Mouse (Mus musculus) cerebellum, adult 18-20 months (tissue): Measurements from ENCODE around the gene Hoga1.
"Not testable (repeated sequence)": the region's sequence is repeated elsewhere in the genome, so short reads cannot be mapped to it uniquely, and the experiment has no call there.

Source experiments
- DNase-seq, 2 experiments: peaks; one replicate each; pipeline ENCODE4 v3.0.0; 2021

Gene Hoga1

GRCm38 (mm10) chr19:42071886-42072608 is 26.6 kb downstream of the Hoga1 start:
- DNase-seq: no peak

GRCm38 (mm10) chr19:42072802-42073201 is 27.4 kb downstream of the Hoga1 start:
- DNase-seq: no peak

- DNase-seq: no peak
Observed at GRCm38 (mm10) chr19:42075051-42075450, 29.6 kb downstream of the Hoga1 start.

- no peak for DNase-seq
Observed at GRCm38 (mm10) chr19:42075992-42076391, 30.6 kb downstream of the Hoga1 start.

GRCm38 (mm10) chr19:42078566-42078965 is 33.2 kb downstream of the Hoga1 start:
- no peak for DNase-seq

- DNase-seq: no peak
Observed at GRCm38 (mm10) chr19:42079006-42079405, 33.6 kb downstream of the Hoga1 start.

GRCm38 (mm10) chr19:42079950-42080349 is 34.5 kb downstream of the Hoga1 start:
- no peak for DNase-seq

GRCm38 (mm10) chr19:42080469-42080868 is 35.1 kb downstream of the Hoga1 start:
- DNase-seq: no peak

GRCm38 (mm10) chr19:42081613-42082012 is 36.2 kb downstream of the Hoga1 start:
- DNase-seq: not testable (repeated sequence)

- DNase-seq: no peak
Observed at GRCm38 (mm10) chr19:42085690-42086089, 40.3 kb downstream of the Hoga1 start.

- peak; percentile 91 to 94 for DNase-seq
Observed at GRCm38 (mm10) chr19:42086166-42086565, 40.8 kb downstream of the Hoga1 start, which contains the start of gene Morn4. Gene Morn4 (minus strand): TSS chr19:42086357.

GRCm38 (mm10) chr19:42089103-42089747 is 43.8 kb downstream of the Hoga1 start:
- DNase-seq: peak; percentile 56 to 57

- DNase-seq: peak; percentile 97 to 100
Observed at GRCm38 (mm10) chr19:42089748-42090595, 44.6 kb downstream of the Hoga1 start, which contains the start of gene Pi4k2a. Gene Pi4k2a (plus strand): TSS chr19:42090470.

GRCm38 (mm10) chr19:42090637-42091141 is 45.3 kb downstream of the Hoga1 start:
- peak in 1 of 2 experiments; percentile 32 for DNase-seq

- DNase-seq: no peak
Observed at GRCm38 (mm10) chr19:42099406-42099805, 54.0 kb downstream of the Hoga1 start.

GRCm38 (mm10) chr19:42104681-42105080 is 59.3 kb downstream of the Hoga1 start:
- no peak for DNase-seq

GRCm38 (mm10) chr19:42115783-42116335 is 70.4 kb downstream of the Hoga1 start:
- DNase-seq: no peak

- DNase-seq: no peak
Observed at GRCm38 (mm10) chr19:42118142-42118541, 72.7 kb downstream of the Hoga1 start.

GRCm38 (mm10) chr19:42118596-42118995 is 73.2 kb downstream of the Hoga1 start:
- DNase-seq: no peak

GRCm38 (mm10) chr19:42120451-42120850 is 75.0 kb downstream of the Hoga1 start:
- no peak for DNase-seq
